Mouse (Mus musculus): ENCODE data around the gene Cds1.

DNA sequence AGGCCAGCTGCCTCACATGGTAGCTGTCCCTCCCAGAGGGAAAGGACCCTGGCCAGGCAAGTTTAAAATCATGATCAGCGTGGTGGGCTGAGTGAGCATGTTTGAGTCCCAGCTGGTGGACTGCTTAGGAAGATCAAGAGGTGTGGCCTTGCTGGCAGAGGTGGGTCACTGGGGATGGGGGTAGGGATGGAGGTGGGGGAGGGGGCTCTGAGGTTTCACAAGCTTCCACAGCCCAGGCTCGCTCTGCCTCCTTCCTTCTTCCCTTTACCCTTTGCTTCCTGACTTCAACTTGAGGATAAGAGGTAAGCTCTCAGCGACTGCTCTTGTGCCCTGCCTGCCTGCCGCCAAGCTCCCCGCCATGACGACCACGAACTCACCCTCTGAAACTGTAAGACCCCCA is 82.4 kb downstream of the Cds1 start:
- TF ChIP-seq POLR2A (IDR thresholded peaks at IDR 0.05; ENCODE audit: borderline replicate concordance, extremely low read depth, low read depth, low read length) (no peak), CTCF (IDR thresholded peaks at IDR 0.05; ENCODE audit: insufficient read depth, low read length) (no peak)
